Mouse (Mus musculus) embryonic fibroblast, embryonic 13.5 days (primary cell): ENCODE measurements around the gene Gimap8.

Source experiments
- CTCF ChIP-seq: IDR thresholded peaks from 2 replicates; pipeline ENCODE4 v1.5.1; 2011; ENCODE audit warnings: mild to moderate bottlenecking, control low read depth, low read length, moderate library complexity, borderline replicate concordance; ENCODE audit not compliant: insufficient read depth
- POLR2A ChIP-seq: IDR thresholded peaks from 2 replicates; pipeline ENCODE4 v1.6.1; 2011; ENCODE audit warnings: low read depth, mild to moderate bottlenecking, control low read depth, low read length, moderate library complexity

DNA sequence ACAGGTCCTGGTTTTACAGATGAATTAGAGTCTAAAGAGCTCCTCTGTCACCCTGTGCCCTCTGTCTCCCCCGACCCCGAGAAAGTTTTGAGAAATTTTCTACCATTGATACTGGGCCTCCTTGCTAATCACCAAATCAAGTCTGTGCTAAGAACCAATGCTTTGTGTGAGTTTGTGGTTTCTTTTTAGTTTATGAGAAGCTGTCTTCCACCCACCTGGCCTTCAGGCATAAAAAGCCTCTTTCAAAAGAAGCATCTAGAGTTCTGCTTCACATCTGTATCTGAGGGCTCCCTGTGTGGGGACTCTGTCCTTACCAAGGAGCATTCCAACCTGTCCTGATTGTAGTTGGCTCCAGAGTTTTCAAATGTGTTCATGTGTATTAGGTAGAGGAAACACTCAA lies 38.2 kb downstream of the Gimap8 start:
- no peak for TF ChIP-seq CTCF
- TF ChIP-seq POLR2A, result no peak
